Mouse (Mus musculus): ENCODE results near the gene Frs2.
A peak's percentile ranks its signal among the peaks of the same experiment; 100 is the strongest.
"Not testable (repeated sequence)": the region's sequence is repeated elsewhere in the genome, so short reads cannot be mapped to it uniquely, and the experiment has no call there.

Gene Frs2

DNA sequence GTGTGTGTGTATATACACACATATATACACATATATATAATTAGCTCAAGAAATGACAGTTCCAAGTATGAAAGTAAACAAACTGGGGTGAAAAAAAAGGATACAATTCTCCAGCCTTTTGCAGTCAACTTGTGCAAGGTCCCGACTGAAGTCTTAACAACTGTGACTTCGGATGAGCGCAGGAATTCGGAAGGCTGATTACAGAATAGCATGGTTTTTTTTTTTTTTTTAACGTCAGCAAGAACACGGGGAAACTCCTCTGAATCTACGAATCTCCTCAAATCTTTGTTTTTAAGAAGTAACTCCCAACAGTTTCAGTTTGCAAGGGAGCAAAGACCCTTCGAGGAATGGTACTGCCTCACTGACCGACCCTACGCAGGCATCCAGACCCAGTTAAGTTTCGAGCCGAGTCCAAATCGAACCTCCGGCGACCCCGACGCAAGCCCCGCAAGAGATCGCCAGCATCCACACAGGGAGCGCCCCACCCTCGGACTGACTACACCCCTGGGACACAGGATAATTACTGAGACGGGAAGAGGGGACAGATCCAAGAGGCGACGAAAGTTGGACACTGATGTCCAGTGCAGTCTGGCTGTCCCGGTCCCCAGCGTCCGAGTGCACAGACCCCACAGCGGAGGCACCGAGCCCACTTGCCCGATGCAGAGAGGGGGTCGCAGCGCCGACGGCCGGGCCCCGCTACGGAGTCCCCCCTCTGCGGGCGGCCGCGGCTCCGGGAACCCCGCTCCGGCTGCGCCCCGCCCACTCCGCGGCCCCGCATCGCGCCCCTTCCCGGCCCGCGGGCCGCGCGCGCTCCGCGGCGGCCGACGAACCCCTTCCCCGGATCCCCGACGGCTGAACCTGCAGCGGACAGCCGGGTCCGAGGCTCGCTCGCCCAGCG lies 622 bp downstream of the Frs2 start:
- peak; percentile 49 for DNase-seq (ENCODE audit: low spot score)

DNA sequence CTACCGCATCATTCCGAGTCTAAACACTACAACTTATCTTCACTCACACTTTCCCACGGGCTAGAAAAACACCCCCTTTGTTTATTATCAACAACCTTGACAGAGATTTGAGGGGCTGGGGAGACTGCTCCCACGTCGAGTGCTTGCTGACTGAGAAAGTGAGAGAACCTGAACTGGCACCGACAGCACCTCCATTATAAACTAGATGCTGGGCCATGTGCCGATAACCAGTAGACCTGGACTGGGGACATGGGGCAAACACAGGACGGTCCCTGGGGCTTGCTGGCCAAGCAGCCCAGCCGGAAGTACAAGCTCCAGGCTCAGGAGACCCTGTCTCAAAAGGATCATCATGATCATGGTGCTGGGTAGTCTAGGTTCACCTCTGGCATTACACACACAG lies 1.9 kb downstream of the Frs2 start:
- no peak for DNase-seq (ENCODE audit: low spot score)

GRCm38 (mm10) chr10:117145546-117146265 lies 2.6 kb downstream of the Frs2 start:
- DNase-seq (ENCODE audit: low spot score) = no peak

DNA sequence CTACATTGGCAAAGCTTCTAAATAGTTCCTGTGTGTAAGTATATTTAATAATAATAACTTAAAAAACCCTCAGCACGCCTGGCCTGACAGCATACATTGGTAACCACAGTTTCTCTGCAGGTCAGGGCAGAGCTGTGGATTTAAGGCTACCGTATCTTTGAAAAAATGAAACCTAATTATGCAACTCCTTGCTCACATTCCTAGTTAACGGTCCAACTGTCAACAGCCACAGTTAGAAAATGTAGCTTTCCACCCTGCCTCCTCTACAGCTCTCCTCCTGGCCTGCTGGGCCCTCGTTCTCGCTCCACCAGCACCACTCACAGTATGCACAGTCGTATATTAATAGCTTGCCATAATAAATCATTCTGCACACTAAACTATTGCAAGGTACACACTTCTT lies 3.7 kb downstream of the Frs2 start:
- DNase-seq (ENCODE audit: low spot score) = peak; percentile 37

- no peak for DNase-seq (ENCODE audit: low spot score)
These were observed 4.3 kb downstream of the Frs2 start for GRCm38 (mm10) chr10:117144071-117144470.

GRCm38 (mm10) chr10:117143311-117143710 lies 5.0 kb downstream of the Frs2 start:
- DNase-seq (ENCODE audit: low spot score) = no peak

GRCm38 (mm10) chr10:117141939-117142552 lies 6.3 kb downstream of the Frs2 start:
- DNase-seq (ENCODE audit: low spot score) = no peak

GRCm38 (mm10) chr10:117131506-117131905 lies 16.8 kb downstream of the Frs2 start:
- not testable (repeated sequence) for DNase-seq (ENCODE audit: low spot score)

DNA sequence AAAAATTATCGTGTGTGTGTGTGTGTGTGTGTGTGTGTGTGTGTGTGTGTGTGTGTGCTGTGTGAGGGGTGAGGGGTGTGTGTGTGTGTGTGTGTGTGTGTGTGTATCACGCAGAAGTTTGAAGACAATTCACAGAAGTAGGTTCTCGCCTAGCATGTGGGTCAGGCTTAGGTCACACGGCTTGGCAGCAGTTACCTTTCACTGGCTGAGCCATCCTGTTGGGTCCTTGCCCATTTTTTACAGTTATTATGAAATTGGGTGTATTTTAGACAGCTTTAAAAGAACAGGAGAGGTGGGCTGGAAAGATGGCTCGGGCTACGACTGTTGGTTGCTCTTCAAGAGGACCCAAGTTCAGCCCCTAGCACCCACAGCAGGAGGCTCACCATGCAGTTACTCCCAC lies 18.3 kb downstream of the Frs2 start:
- peak; percentile 84 for DNase-seq (ENCODE audit: low spot score)

DNA sequence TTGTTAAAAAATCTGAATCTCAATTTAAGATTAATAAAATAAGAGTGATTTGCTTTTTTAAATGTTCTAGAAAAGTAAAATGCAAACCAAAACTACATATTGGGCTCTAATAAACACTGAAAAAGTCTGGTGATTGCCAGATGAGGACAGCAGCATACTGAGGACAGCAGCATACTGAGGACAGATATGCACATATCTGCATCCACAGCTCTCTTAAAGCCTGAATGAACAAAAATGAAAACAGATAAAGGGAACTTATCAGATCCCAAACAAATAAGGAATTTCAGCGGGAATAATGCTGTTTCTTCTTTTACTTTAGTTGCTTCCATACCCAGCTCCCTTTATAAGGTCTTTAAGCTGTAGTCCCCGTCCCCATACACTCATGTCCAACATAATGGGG lies 19.6 kb downstream of the Frs2 start:
- DNase-seq (ENCODE audit: low spot score) = no peak

DNA sequence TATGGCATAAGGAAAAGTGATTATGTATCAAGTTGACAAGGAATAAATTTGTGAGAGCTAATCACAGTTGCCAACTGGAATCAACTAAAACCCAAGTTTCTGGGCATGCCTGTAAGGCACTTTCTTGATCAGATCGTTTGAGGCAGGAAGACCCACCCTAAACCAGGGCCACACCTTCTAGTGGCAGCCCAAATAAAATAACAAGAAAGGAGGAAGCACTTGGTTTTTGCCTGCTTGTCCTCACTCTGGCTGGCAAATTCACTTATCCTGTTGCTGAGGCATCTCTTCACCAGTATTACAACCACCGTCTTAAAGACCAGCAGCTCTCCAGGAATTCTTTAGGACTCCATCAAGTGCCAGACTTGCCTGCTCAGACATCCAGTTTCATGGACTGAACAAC lies 20.9 kb downstream of the Frs2 start:
- DNase-seq (ENCODE audit: low spot score) = no peak

DNA sequence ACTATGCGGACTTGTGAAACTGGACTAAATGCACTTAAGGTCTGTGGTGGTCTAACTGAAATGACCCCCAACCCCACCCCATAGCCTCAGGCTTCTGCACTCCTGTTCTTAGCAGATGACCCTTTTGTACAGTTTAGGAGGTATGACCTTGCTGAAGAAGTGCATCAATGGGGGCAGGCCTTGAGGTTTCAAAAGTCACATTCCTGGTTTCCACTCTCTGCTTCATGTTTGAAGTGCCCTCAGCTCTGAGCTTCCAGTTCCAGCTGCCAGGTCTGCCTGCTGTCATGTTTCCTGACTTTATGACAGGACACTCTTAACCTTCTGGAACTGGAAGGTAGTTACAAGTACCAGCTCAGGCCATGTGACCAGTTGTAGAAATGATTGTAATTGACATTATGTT lies 21.6 kb downstream of the Frs2 start:
- DNase-seq (ENCODE audit: low spot score) = no peak

DNA sequence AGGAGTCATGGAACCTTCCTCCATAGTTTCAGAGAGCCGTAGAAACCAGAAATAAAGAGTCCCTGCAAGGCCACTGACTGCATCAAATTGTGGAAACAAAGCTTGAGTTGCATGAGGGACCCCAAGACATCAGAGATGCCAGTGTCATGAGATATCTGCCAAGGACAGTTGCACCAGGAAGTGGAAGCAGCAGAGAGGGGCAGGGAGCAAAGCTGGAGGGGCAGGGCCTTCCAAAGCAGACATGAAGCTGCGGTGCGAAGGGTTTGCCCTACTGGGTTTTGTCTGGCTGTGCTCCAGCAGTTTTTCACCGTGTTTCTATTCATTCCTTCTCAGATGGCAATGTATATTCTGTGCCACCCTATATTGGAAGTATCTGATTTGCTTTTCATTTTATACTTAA lies 22.1 kb downstream of the Frs2 start:
- no peak for DNase-seq (ENCODE audit: low spot score)

DNA sequence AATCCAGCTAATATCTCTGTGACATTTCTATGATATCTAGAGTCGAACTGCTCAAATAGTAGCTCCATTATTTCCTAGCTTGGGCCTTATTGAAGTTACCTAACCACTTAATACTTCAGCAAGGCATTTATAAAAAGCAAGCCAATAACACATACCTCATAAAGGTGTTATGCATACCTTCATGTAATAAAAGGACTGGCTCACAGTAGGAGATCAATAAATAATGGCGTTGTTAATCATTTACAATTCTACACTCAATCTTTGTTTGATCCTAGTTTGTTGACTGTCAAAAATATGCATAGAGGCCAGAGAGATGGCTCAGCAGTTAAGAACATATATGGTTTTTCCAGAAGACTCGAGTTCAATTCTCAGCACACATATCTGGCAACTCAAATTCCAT lies 26.9 kb downstream of the Frs2 start:
- no peak for DNase-seq (ENCODE audit: low spot score)

GRCm38 (mm10) chr10:117120051-117120666 lies 28.2 kb downstream of the Frs2 start:
- DNase-seq (ENCODE audit: low spot score) = no peak

GRCm38 (mm10) chr10:117119531-117119930 lies 28.8 kb downstream of the Frs2 start:
- DNase-seq (ENCODE audit: low spot score) = no peak

DNA sequence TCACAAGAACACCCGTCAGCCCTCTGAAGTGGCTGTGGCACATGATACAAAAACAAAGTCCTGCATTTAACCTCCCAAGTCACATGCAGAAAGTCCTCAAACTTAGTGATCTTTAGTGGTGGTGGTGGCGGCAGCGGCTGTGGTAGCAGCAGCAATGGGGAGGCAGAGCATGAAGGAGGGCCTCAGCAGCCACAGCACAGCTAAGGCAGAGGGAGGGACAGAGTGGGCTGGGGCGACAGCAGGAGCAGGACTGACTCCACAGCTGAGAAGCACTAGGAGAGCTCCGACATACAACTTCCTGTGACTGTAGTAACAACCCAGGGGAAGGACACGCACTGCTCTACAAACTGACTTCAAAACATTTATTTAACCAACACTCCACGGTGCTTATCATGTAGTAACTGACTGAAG lies 29.9 kb downstream of the Frs2 start:
- no peak for DNase-seq (ENCODE audit: low spot score)

GRCm38 (mm10) chr10:117115652-117116051 lies 32.7 kb downstream of the Frs2 start:
- no peak for DNase-seq (ENCODE audit: low spot score)

DNA sequence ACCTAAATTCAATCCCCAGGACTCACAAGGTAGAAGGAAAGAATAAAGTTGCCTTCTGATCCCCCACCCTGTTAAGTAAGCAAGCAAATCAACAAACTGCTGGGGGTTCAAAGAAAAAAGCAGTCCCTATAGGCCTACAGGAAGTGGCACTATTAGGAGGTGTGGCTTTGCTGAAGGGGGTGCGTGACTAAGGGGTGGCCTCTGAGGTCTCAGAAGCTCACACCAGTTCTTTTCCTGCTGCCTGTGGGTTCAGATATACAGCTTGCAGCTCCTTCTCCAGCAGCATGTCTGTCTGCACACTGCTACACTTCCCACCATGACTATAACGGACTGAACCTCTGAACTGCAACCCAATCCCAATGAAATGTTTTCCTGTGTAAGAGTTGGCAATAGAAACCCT lies 35.8 kb downstream of the Frs2 start:
- no peak for DNase-seq (ENCODE audit: low spot score)

- peak; percentile 37 for DNase-seq (ENCODE audit: low spot score)
These were observed 36.9 kb downstream of the Frs2 start for GRCm38 (mm10) chr10:117111455-117111854.

DNA sequence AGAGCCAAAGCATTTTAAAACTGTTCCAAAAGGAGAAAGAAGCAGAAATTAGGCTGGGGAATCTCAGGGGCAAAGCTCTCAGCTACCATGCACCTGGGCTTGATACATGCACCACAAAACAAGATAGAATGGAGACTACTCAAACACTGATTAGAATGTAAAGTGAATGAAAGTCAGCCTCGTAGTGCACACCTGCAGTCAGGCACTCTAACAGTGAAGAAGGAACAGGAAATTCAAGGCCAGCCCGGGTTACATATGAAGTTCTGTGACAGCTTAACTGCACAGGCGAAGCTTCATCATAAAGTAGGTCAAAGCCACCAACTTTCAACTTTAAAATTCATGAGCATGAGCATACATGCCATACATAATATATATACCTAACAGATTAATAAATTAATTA lies 38.1 kb downstream of the Frs2 start:
- no peak for DNase-seq (ENCODE audit: low spot score)

- DNase-seq (ENCODE audit: low spot score) = no peak
These were observed 41.6 kb downstream of the Frs2 start for GRCm38 (mm10) chr10:117106686-117107085.

DNA sequence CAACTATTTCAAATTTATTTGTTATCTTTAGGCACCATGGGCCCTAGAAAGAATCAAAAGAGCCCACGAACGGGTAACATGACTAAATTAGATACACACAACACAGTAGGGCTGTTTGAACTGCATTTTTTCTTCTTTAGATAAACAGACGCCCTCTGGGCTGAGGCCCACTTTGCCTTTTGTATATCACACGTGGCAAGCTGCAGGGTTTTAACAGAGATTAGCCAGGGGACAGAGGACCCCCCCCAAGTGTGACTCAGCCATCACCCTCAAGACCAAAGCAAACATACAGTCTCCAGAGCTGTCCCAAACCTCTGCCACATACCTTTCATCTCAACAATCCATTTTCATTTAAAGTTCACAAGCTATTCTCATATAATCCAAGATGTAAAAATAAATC lies 42.1 kb downstream of the Frs2 start:
- DNase-seq (ENCODE audit: low spot score) = no peak
